Mouse (Mus musculus) gastrocnemius, adult 18-20 months (tissue): Measurements from ENCODE around the gene Gm7879. TPM values are rescaled to one million over a fixed set of nuclear protein-coding genes. Genes with fewer than 3 reads are reported as not detected.

Experiments used
- DNase-seq: peaks from one replicate; pipeline ENCODE4 v3.0.0; 2021; ENCODE audit warnings: low spot score
- total RNA-seq, 2 experiments: library from RNA; stranded (reverse); gene quantifications; 2 replicates each; pipeline ENCODE4 v1.2.3; 2021

Gene Gm7879
- total RNA-seq, 2 experiments from 2014 or later: 6.3 to 6.8 TPM

DNA sequence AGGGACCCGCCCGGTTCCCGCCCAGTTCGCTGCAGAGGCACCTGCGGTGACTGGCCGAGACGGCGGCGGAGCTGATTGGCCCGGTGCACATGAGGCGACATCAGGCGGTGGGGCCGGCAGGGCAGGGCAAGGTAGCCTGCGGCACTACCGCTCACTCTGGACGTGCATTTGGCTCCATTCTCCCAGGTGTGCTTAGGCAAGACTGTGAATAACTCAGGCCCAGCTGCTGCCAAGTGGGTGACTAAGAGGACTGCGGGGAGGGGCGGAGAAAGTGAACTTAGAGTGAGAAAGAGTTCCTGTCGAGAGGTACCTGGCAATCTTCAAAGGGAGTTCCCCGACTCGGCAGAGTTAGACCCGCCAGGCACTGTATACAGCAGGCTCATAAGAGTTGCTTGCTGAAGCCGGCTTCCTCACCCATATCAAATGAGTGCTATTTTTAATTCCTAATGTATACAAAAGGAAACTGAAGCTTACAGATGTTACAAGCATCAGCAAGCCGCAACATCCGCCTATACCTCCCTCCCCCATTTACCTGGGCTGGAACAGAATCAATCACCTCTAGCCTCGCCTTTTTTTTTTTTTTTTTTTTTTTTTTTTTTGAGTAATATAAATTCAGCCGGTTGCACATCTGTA lies 35.3 kb downstream of the Gm7879 start:
- DNase-seq: peak; percentile 4

- peak; percentile 2 for DNase-seq
Observed at GRCm38 (mm10) chr5:43948748-43949275, 35.9 kb downstream of the Gm7879 start.

DNA sequence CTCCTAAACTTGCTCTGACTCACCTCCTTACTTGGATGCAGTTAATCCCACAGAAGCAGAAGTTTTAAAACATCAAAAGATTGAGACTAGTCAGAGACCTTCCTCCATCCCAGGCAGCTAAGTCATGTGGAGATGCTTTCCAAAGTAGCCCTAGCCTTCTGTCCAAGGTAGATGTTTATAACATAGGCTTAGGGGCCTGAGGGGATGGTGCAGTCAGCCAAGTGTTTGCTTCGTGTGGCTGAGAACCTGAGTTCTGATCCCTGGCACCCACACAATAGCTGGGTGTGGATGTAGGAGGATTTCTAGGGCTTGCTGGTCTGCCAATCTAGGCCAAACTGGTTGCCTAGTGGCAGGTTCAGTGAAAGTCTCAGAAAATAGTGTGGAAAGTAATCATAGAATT lies 40.3 kb downstream of the Gm7879 start:
- DNase-seq: no peak

DNA sequence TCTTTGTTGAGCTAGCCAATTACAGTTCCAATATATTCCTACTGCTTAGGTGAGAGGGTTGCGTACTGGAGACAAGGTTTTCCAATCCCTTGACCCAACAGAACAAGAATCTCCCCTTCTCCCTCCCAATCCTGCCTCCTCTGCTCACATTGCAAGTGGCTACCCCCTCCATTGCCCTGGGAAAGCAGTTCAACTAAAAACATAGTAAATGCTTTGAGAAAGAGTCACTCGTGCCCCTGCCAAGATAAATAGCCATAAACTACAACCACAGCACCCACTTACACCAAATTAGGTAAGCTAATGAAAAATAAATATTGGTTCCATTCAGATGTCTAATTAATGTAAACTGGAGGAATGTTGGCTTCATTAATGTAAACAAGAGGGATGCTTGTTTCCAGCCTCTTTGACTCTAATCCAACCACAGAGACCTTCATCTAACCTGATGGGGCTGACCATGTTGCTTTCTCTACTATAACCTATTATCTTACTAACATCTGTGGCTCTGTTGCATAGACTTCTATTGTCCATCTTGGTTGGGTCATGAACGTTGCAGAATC lies 47.0 kb downstream of the Gm7879 start:
- DNase-seq: no peak

GRCm38 (mm10) chr5:43961056-43961455 lies 48.1 kb downstream of the Gm7879 start:
- DNase-seq: no peak

Other genes with a start within 250 kb of the Gm7879 start
- not detected for gene Bst1, start 94.3 kb upstream of the Gm7879 start, total RNA-seq
- gene Fbxl5, start 91.5 kb upstream of the Gm7879 start, total RNA-seq: 10 to 100 TPM; 31.5 to 38.6 TPM
- gene Cd38, start 44.6 kb upstream of the Gm7879 start, total RNA-seq: 1 to 10 TPM; 1.7 to 2.1 TPM
- 10 to 100 TPM in 1 of 2 experiments, 1 to 10 TPM in 1; 6.4 to 10.4 TPM for gene Fgfbp1, start 68.6 kb downstream of the Gm7879 start, total RNA-seq
- gene Prom1, start 188.9 kb downstream of the Gm7879 start, total RNA-seq: 1 to 10 TPM; 5.9 to 8.5 TPM